Mouse (Mus musculus): ENCODE results near the gene Smarca2. TPM values are rescaled to one million over a fixed set of nuclear protein-coding genes. Genes with fewer than 3 reads are reported as not detected.

The Smarca2 gene
- polyA plus RNA-seq, 1 experiment from 2014 or later, result 80.7 TPM

DNA sequence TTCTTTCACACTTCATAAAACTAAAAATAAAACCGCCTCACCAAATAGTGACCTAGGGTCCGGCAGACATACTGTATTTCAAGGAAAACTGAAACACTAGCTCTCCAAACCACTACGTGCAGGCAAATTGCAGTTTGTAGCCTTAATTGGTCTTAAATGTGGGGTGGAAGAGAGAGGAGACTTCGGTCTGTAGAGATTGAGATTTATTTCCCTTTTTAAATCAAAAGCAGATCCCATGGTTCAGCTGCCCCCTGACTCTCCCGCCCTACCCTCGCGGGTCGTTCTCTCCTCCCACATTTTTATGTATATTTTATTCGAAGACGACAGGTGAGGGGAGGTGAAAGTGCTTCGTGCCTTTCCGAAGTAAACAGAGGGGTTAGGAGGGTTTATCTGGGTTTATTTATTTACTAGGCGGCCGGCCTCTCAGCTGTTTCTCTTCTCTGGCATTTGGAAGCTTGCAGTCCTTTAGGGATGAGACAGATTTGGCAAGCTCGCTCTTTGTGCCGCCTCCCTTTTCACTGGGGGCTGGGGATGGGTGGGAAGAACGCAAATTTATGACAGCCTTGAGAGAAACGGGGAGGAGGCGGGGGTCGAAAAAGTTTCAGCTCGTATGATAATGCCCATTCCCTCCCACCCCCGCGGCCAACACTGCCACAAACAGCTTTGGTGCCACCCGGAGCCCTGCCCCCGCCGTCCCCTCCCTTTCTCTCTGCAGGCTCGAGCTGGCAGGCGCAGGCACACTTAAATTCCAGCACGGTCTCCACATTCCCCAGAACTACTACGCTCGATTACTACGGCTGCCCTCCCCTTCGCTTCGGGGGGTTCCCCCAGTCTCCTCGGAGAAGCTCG lies 720 bp upstream of the Smarca2 start:
- no peaks in the 10 kb centered on the region for H3K36me3 ChIP-seq
- under 1% methylated on average over 36 of the region's 36 CpGs for WGBS
- no peaks in the 10 kb centered on the region for H3K9me3 ChIP-seq
- H3K27me3 ChIP-seq, result 0 out of 2 replicates have a peak, but pooled peaks cover 3% of the 10 kb centered on the region
- peak overlapping the region; percentile 62 for H3K9ac ChIP-seq
- peak overlapping the region; percentile 99 for H3K4me2 ChIP-seq (replicated peaks)
- H3K4me3 ChIP-seq, result peak overlapping the region; percentile 64
- ATAC-seq (ENCODE audit: insufficient number of reproducible peaks, insufficient read depth, low FRiP score, low TSS enrichment), result peak; percentile 43
- peak overlapping the region; percentile 94 for H3K27ac ChIP-seq
- peaks cover 12% of the 10 kb centered on the region; the same call in 1 of the 2 replicates for H3K4me1 ChIP-seq

DNA sequence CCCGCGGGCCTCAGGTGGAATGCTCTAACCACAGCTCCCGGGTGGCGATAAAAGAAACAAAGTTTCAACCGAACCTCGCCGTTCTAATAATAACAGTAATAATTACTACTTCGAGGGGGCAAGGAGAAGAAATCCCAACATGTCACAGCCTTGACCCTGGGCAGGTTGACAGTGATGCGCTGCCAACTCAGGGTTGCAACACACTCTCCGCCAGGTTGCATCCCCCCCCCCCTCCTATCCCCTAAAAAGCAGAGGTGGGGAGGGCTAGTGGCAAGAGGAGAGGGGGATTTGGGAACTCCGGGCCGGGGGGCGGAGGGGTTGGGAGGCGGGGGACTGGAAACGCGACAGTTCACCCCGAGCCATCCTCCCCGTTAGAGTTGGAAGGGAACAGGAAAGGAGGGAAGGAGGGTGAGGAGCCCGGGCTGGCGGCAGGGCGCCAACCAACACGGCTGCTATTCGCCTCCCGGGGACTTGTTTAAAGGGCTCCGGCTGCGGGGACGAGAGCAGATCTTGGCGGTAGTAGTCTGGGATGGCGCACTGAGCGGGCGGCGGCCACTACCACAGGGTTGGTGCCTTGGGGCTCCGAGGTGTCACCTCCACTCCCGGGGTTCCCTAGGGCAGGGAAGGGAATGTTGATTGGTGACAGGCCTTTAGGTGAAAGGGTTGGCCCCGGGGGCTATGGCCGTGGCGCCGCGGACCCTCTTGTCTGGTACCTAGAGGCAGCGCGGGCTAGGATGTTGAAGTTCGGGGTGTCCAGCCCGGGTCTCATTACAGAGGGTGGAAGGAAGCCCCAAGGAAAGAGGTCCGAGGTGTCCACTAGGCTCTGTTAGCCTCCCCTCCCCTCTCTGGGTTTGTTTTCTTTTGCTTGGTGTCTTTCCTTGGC lies 829 bp downstream of the Smarca2 start:
- Histone ChIP-seq H3K27me3 (0 out of 2 replicates have a peak, but pooled peaks cover 3% of the 10 kb centered on the region), H3K9me3 (no peaks in the 10 kb centered on the region), H3K9ac (peak overlapping the region; percentile 62), H3K4me1 (peaks cover 12% of the 10 kb centered on the region; the same call in 1 of the 2 replicates), H3K27ac (peak overlapping the region; percentile 94), H3K4me2 (replicated peaks) (peak overlapping the region; percentile 99), H3K4me3 (peak overlapping the region; percentile 64), H3K36me3 (no peaks in the 10 kb centered on the region)
- under 1% methylated on average over 44 of the region's 44 CpGs for WGBS
- ATAC-seq (ENCODE audit: insufficient number of reproducible peaks, insufficient read depth, low FRiP score, low TSS enrichment), result no peak

DNA sequence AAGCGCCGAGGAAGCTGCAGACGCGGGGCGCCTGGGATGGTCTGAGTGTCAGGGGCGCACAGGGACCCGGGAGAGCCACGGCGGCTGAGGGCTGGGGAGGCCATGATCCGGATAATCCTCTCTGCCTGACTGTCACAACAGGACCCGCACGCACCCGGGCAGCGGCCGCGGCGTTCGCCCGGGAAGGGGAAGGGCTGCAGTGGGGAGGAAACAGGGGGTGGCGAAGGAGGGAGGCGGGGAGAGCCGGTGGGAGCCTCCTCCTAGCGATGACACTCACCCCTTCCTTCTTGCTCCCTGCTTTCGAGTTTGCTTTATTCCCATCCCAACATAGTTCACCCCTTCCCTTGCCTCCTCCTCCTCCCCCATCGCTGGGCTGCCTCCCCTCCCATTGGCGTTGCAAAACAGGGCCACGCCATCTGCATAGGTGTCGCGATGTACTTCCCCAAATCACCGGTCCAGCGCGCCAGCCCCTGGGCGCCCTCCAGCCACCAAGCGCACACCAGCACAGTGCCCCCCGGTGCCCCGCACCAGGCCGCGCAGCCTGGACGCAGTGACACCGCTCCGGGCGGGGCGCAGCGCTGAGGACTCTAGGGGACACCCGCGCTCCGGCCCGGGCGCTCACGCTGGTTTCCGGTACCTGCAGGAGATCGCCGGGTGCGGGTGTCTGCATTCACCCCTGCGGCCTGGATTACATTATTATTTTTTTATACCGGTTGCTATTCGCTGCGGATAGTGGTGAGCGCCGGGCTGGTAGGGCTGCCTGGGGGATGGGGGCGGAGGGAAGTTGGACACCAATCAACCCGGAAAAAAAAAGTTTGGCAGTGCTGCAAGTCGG lies 1.7 kb downstream of the Smarca2 start:
- H3K4me2 ChIP-seq (replicated peaks), result peak overlapping the region; percentile 99
- H3K27ac ChIP-seq, result peak overlapping the region; percentile 46
- 0 out of 2 replicates have a peak, but pooled peaks cover 3% of the 10 kb centered on the region for H3K27me3 ChIP-seq
- H3K9ac ChIP-seq, result peak overlapping the region; percentile 62
- peaks cover 12% of the 10 kb centered on the region; the same call in 1 of the 2 replicates for H3K4me1 ChIP-seq
- peak; percentile 25; the same call in 1 of the 2 replicates for ATAC-seq (ENCODE audit: insufficient number of reproducible peaks, insufficient read depth, low FRiP score, low TSS enrichment)
- no peaks in the 10 kb centered on the region for H3K9me3 ChIP-seq
- H3K4me3 ChIP-seq, result peak overlapping the region; percentile 64
- H3K36me3 ChIP-seq, result no peaks in the 10 kb centered on the region
- WGBS, result under 1% methylated on average over 62 of the region's 63 CpGs

DNA sequence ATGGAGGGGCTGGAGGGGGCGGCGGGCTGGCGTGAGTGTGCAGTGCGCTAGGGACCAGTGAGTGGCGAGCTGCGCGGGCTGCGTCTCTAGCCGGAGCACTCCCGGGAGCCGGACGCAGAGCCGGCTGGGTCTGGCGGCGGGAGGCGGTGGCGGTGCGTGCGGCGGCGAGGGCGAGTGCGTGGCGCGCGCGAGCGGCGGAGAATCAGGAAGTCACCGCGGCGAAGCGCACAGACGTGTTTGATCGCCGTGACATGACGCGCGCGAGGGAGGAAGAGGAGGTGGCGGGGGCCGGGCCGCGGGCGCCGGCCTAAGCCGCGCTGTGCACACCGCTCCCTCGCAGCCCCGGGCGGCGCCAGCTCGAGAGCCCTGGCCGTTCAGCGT lies 2.3 kb downstream of the Smarca2 start:
- 1% methylated on average over 54 of the region's 56 CpGs for WGBS
- 0 out of 2 replicates have a peak, but pooled peaks cover 3% of the 10 kb centered on the region for H3K27me3 ChIP-seq
- H3K4me3 ChIP-seq, result peak overlapping the region; percentile 64
- H3K4me1 ChIP-seq, result peaks cover 12% of the 10 kb centered on the region; the same call in 1 of the 2 replicates
- H3K4me2 ChIP-seq (replicated peaks), result peak overlapping the region; percentile 99
- no peaks in the 10 kb centered on the region for H3K9me3 ChIP-seq
- peak overlapping the region; percentile 62 for H3K9ac ChIP-seq
- ATAC-seq (ENCODE audit: insufficient number of reproducible peaks, insufficient read depth, low FRiP score, low TSS enrichment), result no peak; the same call in 1 of the 2 replicates
- H3K27ac ChIP-seq, result peak overlapping the region; percentile 46
- H3K36me3 ChIP-seq, result no peaks in the 10 kb centered on the region

DNA sequence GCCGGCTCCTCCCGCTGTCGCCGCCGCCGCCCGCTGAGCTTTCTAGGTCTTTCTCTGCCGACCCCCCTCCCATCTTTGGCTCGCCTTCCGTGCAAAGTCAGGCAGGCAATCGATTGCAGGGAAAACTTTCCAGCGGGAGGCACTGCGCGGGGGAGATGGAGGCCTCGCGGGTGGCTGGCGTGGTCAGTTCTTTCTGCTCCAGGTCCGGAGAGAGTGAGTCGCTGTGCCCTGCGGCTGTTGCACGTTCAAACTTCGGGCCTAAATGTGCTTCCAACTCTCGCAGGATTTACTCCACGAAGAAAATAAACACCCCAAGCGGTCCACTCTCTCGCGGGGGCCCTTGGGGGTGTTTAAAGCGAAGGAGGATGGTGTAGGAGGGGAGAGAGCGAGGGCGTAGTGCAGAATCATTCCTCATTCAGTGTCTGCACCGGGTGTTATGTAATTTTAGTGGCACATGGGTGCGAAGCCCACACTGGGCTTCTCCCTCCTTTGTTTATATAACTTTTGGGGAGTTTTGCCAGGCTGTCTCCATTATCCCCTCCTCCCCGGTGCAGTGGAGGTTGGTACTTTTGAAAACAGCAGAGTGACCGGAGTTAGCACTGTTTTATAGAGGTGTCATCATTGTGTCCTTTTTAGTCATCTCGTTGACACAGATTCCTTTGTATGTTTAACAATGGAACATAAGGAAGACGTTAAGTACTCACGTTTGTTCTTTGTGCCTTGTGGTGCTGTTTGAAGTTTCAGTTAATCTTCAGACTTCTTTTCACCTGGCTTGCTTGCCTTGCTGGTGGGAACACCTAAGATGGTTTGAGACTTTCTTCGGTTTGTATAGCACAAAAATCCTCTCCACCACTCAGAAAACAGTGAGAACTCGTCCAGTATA lies 2.9 kb downstream of the Smarca2 start:
- Histone ChIP-seq H3K27ac (peak overlapping the region; percentile 46), H3K36me3 (no peaks in the 10 kb centered on the region), H3K27me3 (0 out of 2 replicates have a peak, but pooled peaks cover 3% of the 10 kb centered on the region), H3K4me3 (peak overlapping the region; percentile 64), H3K4me1 (peaks cover 14% of the 10 kb centered on the region; the same call in 1 of the 2 replicates), H3K9me3 (no peaks in the 10 kb centered on the region), H3K9ac (peak overlapping the region; percentile 62), H3K4me2 (replicated peaks) (peak overlapping the region; percentile 99)
- under 1% methylated on average over 39 of the region's 39 CpGs for WGBS
- no peak for ATAC-seq (ENCODE audit: insufficient number of reproducible peaks, insufficient read depth, low FRiP score, low TSS enrichment)

DNA sequence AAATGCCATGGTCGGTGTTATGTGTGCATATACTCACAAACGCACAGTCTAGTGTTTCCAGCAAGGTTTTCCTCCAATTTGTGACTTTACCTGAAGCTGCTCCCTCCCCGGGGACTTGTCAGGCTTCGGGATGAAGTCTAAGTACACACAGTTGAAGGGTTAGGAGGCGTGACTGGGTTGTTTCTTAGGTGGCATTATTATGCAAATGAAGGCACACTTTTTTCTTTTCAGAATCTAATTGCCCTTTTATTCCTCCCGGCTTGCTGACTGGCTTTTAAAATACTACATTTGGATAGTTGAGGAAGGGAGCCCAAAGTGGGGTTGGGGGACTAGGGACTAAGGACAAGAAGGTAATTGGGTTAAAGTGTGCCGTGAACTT lies 3.6 kb downstream of the Smarca2 start:
- Histone ChIP-seq H3K9me3 (no peaks in the 10 kb centered on the region), H3K27me3 (0 out of 2 replicates have a peak, but pooled peaks cover 3% of the 10 kb centered on the region), H3K4me2 (replicated peaks) (peak overlapping the region; percentile 99), H3K4me1 (peaks cover 14% of the 10 kb centered on the region; the same call in 1 of the 2 replicates), H3K27ac (no peak overlapping the region), H3K36me3 (no peaks in the 10 kb centered on the region), H3K9ac (peak overlapping the region; percentile 19; the same call in 1 of the 2 replicates), H3K4me3 (peak overlapping the region; percentile 64)
- no peak for ATAC-seq (ENCODE audit: insufficient number of reproducible peaks, insufficient read depth, low FRiP score, low TSS enrichment)
- WGBS, result 5% methylated on average over 7 of the region's 7 CpGs

DNA sequence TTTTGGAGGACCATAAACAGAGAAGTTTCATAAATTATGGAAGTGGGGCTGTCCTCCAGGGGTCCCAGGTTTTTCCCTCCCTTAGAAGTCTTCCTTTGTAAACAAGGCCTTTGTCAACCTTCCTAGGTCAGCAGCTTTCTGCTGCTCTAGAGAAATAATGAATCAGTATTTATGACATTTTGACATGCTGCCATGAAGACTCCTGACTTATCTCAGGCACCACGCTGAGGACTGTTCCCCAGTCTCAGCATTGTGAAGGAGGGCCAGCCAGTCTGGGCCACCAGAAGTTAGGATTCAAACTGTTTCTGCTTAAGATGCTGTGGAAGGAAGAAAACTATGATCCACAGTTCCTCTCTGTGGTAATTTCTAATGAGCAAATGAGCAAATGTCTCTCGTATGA lies 4.8 kb downstream of the Smarca2 start:
- no peak for ATAC-seq (ENCODE audit: insufficient number of reproducible peaks, insufficient read depth, low FRiP score, low TSS enrichment)
- H3K4me2 ChIP-seq (replicated peaks), result no peak overlapping the region
- no peak overlapping the region for H3K4me3 ChIP-seq
- no peak overlapping the region for H3K27ac ChIP-seq
- WGBS, result 41% methylated on average over 2 of the region's 2 CpGs
- no peaks in the 10 kb centered on the region for H3K36me3 ChIP-seq
- no peak overlapping the region for H3K9ac ChIP-seq
- H3K27me3 ChIP-seq, result 0 out of 2 replicates have a peak, but pooled peaks cover 3% of the 10 kb centered on the region
- H3K4me1 ChIP-seq, result peaks cover 13% of the 10 kb centered on the region; the same call in 1 of the 2 replicates
- no peaks in the 10 kb centered on the region for H3K9me3 ChIP-seq

DNA sequence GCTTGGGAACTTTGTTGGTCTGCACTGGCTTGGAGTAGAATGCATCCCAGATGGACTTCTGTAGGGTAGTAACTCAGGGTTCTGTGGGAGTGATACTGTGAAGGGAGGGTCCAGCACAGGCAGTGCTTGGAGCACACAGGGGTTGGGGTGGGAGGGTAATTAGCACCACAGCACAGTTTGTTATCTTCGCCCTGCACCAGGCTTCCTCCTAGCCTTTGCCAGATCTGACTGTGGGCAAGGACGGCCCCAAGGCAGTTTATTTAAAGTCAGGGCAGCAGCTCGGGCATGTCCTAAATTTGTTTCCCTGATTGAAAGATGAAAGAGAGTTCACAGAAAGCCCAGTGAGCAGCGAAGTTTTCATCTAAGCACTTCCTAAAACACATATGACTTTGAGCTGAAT lies 8.1 kb downstream of the Smarca2 start:
- Histone ChIP-seq H3K27me3 (0 out of 2 replicates have a peak, but pooled peaks cover 3% of the 10 kb centered on the region), H3K36me3 (no peaks in the 10 kb centered on the region), H3K4me3 (no peak overlapping the region), H3K27ac (no peak overlapping the region), H3K4me1 (peaks cover 11% of the 10 kb centered on the region; the same call in 1 of the 2 replicates), H3K9me3 (no peaks in the 10 kb centered on the region), H3K4me2 (replicated peaks) (no peak overlapping the region), H3K9ac (no peak overlapping the region)
- WGBS, result 37% methylated on average over 4 of the region's 4 CpGs
- no peak for ATAC-seq (ENCODE audit: insufficient number of reproducible peaks, insufficient read depth, low FRiP score, low TSS enrichment)

DNA sequence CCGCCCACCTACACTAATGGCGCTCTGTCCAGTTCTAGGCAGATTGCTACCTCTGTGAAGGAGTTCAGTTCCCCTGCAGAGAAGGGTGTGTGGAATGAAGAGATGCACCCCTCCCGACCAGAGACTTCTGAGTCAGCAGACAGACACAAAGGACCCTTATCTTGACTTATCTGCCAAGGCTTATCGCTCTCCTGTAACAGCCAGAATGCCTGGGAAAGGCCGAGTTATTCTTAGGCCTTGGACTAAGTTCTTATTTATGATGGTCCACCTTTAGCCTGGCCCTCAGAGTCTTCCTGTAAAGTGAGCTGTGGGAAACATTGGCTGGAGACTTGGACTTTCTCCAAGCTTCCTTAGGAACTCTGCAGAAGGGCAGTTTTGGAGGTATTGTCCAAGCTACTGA lies 8.8 kb downstream of the Smarca2 start:
- H3K9me3 ChIP-seq, result no peaks in the 10 kb centered on the region
- no peaks in the 10 kb centered on the region for H3K27me3 ChIP-seq
- H3K4me2 ChIP-seq (replicated peaks), result no peak overlapping the region
- no peaks in the 10 kb centered on the region for H3K36me3 ChIP-seq
- H3K4me1 ChIP-seq, result 0 out of 2 replicates have a peak, but pooled peaks cover 5% of the 10 kb centered on the region
- H3K9ac ChIP-seq, result no peak overlapping the region
- no peak for ATAC-seq (ENCODE audit: insufficient number of reproducible peaks, insufficient read depth, low FRiP score, low TSS enrichment)
- 68% methylated on average over 5 of the region's 5 CpGs for WGBS
- H3K27ac ChIP-seq, result no peak overlapping the region
- no peak overlapping the region for H3K4me3 ChIP-seq

DNA sequence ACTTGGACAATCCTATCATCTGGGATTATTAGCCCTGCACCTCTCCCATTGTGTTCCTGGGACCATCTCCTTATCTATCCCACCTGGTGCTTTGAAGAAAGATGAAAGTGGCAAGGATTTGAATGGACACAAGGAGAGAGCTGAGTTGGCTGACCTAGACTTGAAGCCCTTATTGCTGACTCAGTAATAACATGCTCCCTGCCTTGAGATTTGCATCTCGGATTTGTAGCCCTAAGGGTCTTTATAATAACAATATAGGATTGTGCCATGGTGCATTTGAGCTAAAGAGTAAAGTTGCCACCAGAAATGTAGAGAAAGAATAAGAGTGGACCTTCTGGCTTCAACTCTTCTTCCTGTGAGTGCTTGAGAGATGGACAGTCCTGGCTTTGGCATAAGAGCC lies 11.4 kb downstream of the Smarca2 start:
- H3K9me3 ChIP-seq, result no peaks in the 10 kb centered on the region
- ATAC-seq (ENCODE audit: insufficient number of reproducible peaks, insufficient read depth, low FRiP score, low TSS enrichment), result no peak

More for the DNA sequence above, 11.4 kb downstream of the Smarca2 start:
- Histone ChIP-seq H3K27ac (no peak overlapping the region), H3K4me1 (0 out of 2 replicates have a peak, but pooled peaks cover 5% of the 10 kb centered on the region), H3K36me3 (0 out of 2 replicates have a peak, but pooled peaks cover 5% of the 10 kb centered on the region), H3K4me2 (replicated peaks) (no peak overlapping the region), H3K27me3 (no peaks in the 10 kb centered on the region), H3K9ac (no peak overlapping the region), H3K4me3 (no peak overlapping the region)
- 61% methylated on average over 1 of the region's 1 CpGs for WGBS

Data from embryonic facial prominence, embryonic 12.5 days (tissue).